Mouse (Mus musculus) myocyte (in vitro differentiated cells): ENCODE measurements around the gene Itga3. TPM values are rescaled to one million over a fixed set of nuclear protein-coding genes. Genes with fewer than 3 reads are reported as not detected.

Source experiments
- H3K27me3 ChIP-seq: one replicate; pipeline ENCODE4 v1.6.1; 2011; ENCODE audit not compliant: control insufficient read depth, insufficient read depth, insufficient read length
- H3K36me3 ChIP-seq: one replicate; pipeline ENCODE4 v1.6.1; 2011; ENCODE audit not compliant: control insufficient read depth, insufficient read depth
- H3K4me2 ChIP-seq: one replicate; pipeline ENCODE4 v1.6.1; 2011; ENCODE audit warnings: low read depth, control low read depth
- H3K4me3 ChIP-seq: one replicate; pipeline ENCODE4 v1.5.1; 2011; ENCODE audit warnings: mild to moderate bottlenecking, control low read depth, moderate library complexity
- H3K79me2 ChIP-seq: one replicate; pipeline ENCODE4 v1.6.1; 2011; ENCODE audit not compliant: control insufficient read depth, insufficient read depth
- H3ac ChIP-seq: one replicate; pipeline ENCODE4 v1.6.1; 2011; ENCODE audit not compliant: control insufficient read depth, insufficient read length
- CEBPB ChIP-seq: IDR thresholded peaks from 2 replicates; pipeline ENCODE4 v1.6.1; 2011; ENCODE audit warnings: mild to moderate bottlenecking, moderate library complexity; ENCODE audit not compliant: poor library complexity, insufficient read depth, severe bottlenecking
- E2F4 ChIP-seq: IDR thresholded peaks from one replicate; pipeline ENCODE4 v1.6.1; 2011; ENCODE audit warnings: mild to moderate bottlenecking, control low read depth, moderate library complexity; ENCODE audit not compliant: insufficient read depth
- MAX ChIP-seq: IDR thresholded peaks from one replicate; pipeline ENCODE4 v1.6.1; 2011; ENCODE audit warnings: low read depth, mild to moderate bottlenecking, control low read depth
- MYOD1 ChIP-seq, 3 experiments: IDR thresholded peaks; one replicate each; pipeline ENCODE4 v1.6.1; 2011; ENCODE audit warnings: control low read depth in 2 of 3, low read depth in 2 of 3, mild to moderate bottlenecking in 2 of 3, moderate library complexity in 1 of 3; ENCODE audit not compliant: insufficient read length in 2 of 3, control insufficient read depth in 1 of 3
- MYOG ChIP-seq, 3 experiments: IDR thresholded peaks; one replicate each; pipeline ENCODE4 v1.6.1; 2011; ENCODE audit warnings: control low read depth in 2 of 3, low read depth in 2 of 3, mild to moderate bottlenecking in 2 of 3; ENCODE audit not compliant: insufficient read length in 2 of 3, control insufficient read depth in 1 of 3, insufficient read depth in 1 of 3
- POLR2A ChIP-seq: IDR thresholded peaks from one replicate; pipeline ENCODE4 v1.6.1; 2011; ENCODE audit warnings: low read depth, mild to moderate bottlenecking, control low read depth, moderate library complexity; ENCODE audit not compliant: insufficient read length
- POLR2AphosphoS2 ChIP-seq: IDR thresholded peaks from one replicate; pipeline ENCODE4 v1.6.1; 2011; ENCODE audit warnings: low read depth, control low read depth; ENCODE audit not compliant: insufficient read length
- REST ChIP-seq: IDR thresholded peaks from one replicate; pipeline ENCODE4 v1.6.1; 2011; ENCODE audit warnings: mild to moderate bottlenecking, control low read depth, moderate library complexity; ENCODE audit not compliant: insufficient read depth, insufficient read length
- SRF ChIP-seq: IDR thresholded peaks from one replicate; pipeline ENCODE4 v1.6.1; 2011; ENCODE audit warnings: low read depth; ENCODE audit not compliant: control insufficient read depth, insufficient read length
- TCF12 ChIP-seq: IDR thresholded peaks from one replicate; pipeline ENCODE4 v1.6.1; 2011; ENCODE audit warnings: mild to moderate bottlenecking, control low read depth; ENCODE audit not compliant: poor library complexity, insufficient read depth, severe bottlenecking
- TCF3 ChIP-seq: IDR thresholded peaks from one replicate; pipeline ENCODE4 v1.6.1; 2011; ENCODE audit warnings: low read depth, control low read depth; ENCODE audit not compliant: insufficient read length
- USF1 ChIP-seq: IDR thresholded peaks from one replicate; pipeline ENCODE4 v1.6.1; 2011; ENCODE audit warnings: low read depth, mild to moderate bottlenecking, control low read depth, moderate library complexity
- polyA plus RNA-seq: library from polyadenylated mRNA; unstranded; fragments of >200 nt; fragmentation: generic; extraction: Trizol; gene quantifications from one replicate; pipeline ENCODE4 v1.2.1, GENCODE M21; 2012; ENCODE audit warnings: missing spikeins

The Itga3 gene
- polyA plus RNA-seq, 1 experiment, result 19.9 TPM

- no peaks in the 10 kb centered on the region for H3K27me3 ChIP-seq
- H3K79me2 ChIP-seq, result no peaks in the 10 kb centered on the region
- H3K4me3 ChIP-seq, result no peak overlapping the region
- H3K4me2 ChIP-seq, result no peak overlapping the region
- peak in 1 of 3 experiments; percentile 5 for TF ChIP-seq MYOD1 (IDR thresholded peaks at IDR 0.05; ENCODE audit: control insufficient read depth in 1 of 3, insufficient read length in 2 of 3, low read depth in 2 of 3)
- TF ChIP-seq REST, result no peak
- TF ChIP-seq MYOG (IDR thresholded peaks at IDR 0.05; ENCODE audit: control insufficient read depth in 1 of 3, insufficient read depth in 1 of 3, insufficient read length in 2 of 3, low read depth in 2 of 3), result peak in 1 of 3 experiments; percentile 28
- no peak for TF ChIP-seq POLR2A
- TF ChIP-seq TCF3, result no peak
- H3ac ChIP-seq, result no peak overlapping the region
- H3K36me3 ChIP-seq, result no peaks in the 10 kb centered on the region
These were observed 39.3 kb downstream of the Itga3 start for GRCm38 (mm10) chr11:95037306-95037705.

GRCm38 (mm10) chr11:95036521-95036920, 40.1 kb downstream of the Itga3 start:
- Histone ChIP-seq H3K4me3 (no peak overlapping the region), H3K79me2 (no peaks in the 10 kb centered on the region), H3K4me2 (no peak overlapping the region), H3K27me3 (no peaks in the 10 kb centered on the region), H3ac (no peak overlapping the region), H3K36me3 (no peaks in the 10 kb centered on the region)
- TF ChIP-seq USF1 (no peak), E2F4 (no peak), TCF12 (no peak), MAX (no peak), SRF (no peak), MYOG (IDR thresholded peaks at IDR 0.05; ENCODE audit: control insufficient read depth in 1 of 3, insufficient read depth in 1 of 3, insufficient read length in 2 of 3, low read depth in 2 of 3) (no peak), MYOD1 (IDR thresholded peaks at IDR 0.05; ENCODE audit: control insufficient read depth in 1 of 3, insufficient read length in 2 of 3, low read depth in 2 of 3) (no peak), TCF3 (no peak), CEBPB (no peak), POLR2AphosphoS2 (no peak), POLR2A (no peak), REST (no peak)

GRCm38 (mm10) chr11:95034902-95035301, 41.7 kb downstream of the Itga3 start:
- Histone ChIP-seq H3K4me2 (no peak overlapping the region), H3K27me3 (no peaks in the 10 kb centered on the region), H3K79me2 (no peaks in the 10 kb centered on the region), H3ac (no peak overlapping the region), H3K4me3 (no peak overlapping the region), H3K36me3 (no peaks in the 10 kb centered on the region)
- TF ChIP-seq USF1 (no peak), POLR2AphosphoS2 (no peak)

GRCm38 (mm10) chr11:95033617-95034016, 43.0 kb downstream of the Itga3 start:
- Histone ChIP-seq H3K79me2 (no peaks in the 10 kb centered on the region), H3K27me3 (no peaks in the 10 kb centered on the region), H3ac (no peak overlapping the region), H3K4me2 (no peak overlapping the region), H3K4me3 (no peak overlapping the region), H3K36me3 (no peaks in the 10 kb centered on the region)
- TF ChIP-seq TCF3 (no peak), USF1 (no peak), MYOG (IDR thresholded peaks at IDR 0.05; ENCODE audit: control insufficient read depth in 1 of 3, insufficient read depth in 1 of 3, insufficient read length in 2 of 3, low read depth in 2 of 3) (no peak), MYOD1 (IDR thresholded peaks at IDR 0.05; ENCODE audit: control insufficient read depth in 1 of 3, insufficient read length in 2 of 3, low read depth in 2 of 3) (no peak), E2F4 (no peak), MAX (no peak), REST (no peak), POLR2A (no peak), CEBPB (no peak)

GRCm38 (mm10) chr11:95032945-95033344, 43.7 kb downstream of the Itga3 start:
- H3K27me3 ChIP-seq, result no peaks in the 10 kb centered on the region
- H3ac ChIP-seq, result no peak overlapping the region
- no peaks in the 10 kb centered on the region for H3K79me2 ChIP-seq
- TF ChIP-seq MAX (no peak), E2F4 (no peak), REST (no peak), TCF12 (no peak), CEBPB (no peak), USF1 (no peak), POLR2A (no peak), MYOG (IDR thresholded peaks at IDR 0.05; ENCODE audit: control insufficient read depth in 1 of 3, insufficient read depth in 1 of 3, insufficient read length in 2 of 3, low read depth in 2 of 3) (no peak), MYOD1 (IDR thresholded peaks at IDR 0.05; ENCODE audit: control insufficient read depth in 1 of 3, insufficient read length in 2 of 3, low read depth in 2 of 3) (no peak), POLR2AphosphoS2 (no peak), SRF (no peak), TCF3 (no peak)
- no peaks in the 10 kb centered on the region for H3K36me3 ChIP-seq
- H3K4me2 ChIP-seq, result no peak overlapping the region
- no peak overlapping the region for H3K4me3 ChIP-seq
